Comparison of ENCODE assay signal across 7 mouse cellular contexts in the genomic region with DNA sequence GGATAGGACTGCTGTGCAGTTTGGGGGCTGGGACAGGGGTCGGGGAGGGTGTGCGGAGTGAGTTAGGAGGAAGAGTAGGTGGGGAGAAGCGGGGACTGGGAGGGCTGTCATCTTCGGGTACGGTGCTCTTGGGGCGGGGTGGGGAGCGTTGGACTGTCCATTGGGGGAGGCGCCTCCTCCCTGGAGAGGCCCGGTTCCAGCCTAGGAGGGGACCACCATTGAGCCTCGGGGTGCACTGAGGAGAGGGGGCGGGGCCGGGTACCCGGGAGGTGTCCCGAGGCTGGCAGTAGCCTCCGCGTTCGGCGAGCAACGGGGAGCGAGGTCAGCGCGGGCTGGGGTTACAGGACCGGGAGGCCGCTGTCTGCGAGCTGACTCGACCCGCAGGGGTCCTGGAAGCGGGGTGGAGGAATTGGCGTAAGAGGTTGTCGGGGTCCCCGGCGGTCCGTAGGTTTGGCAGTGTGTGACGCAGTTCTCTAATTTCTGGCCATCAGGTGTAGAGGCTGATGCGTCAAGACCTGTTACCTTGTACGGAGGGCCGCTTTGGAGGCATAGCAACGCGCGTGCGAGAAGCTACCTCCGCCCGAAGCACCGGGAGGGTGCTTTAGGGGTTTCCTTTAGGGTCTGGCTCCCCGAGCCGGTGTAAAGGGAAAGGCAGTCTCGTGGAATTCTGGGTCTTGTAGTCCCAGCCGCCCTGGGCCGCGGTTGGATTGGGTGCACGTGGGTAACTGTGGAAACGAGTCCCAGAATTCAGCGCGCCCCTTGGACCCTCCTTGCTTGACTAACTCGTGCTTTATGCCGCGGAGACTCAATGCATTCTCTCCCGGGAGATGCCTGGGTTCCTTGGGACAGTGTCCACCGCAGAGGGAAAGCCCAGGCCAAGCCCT. TPM values are rescaled to one million over a fixed set of nuclear protein-coding genes. Genes with fewer than 3 reads are reported as not detected.
DNase-seq lines count a peak whose midpoint lies in the region; ATAC-seq lines count a peak whose summit lies in the region.

No protein-coding gene starts in this region.

- H3K4me1 ChIP-seq in limb, embryonic 11.5 days (ENCODE audit: control insufficient read depth, insufficient read depth, low read length): 0 out of 2 replicates have a peak, but pooled peaks cover 2% of the 10 kb centered on the region
- H3K4me1 ChIP-seq in midbrain, embryonic 14.5 days (ENCODE audit: control insufficient read depth, insufficient read depth, low read length): peaks cover 11% of the 10 kb centered on the region

- ATAC-seq in limb, embryonic 11.5 days (ENCODE audit: insufficient number of reproducible peaks, low FRiP score, low TSS enrichment, low read depth): peak; percentile 56
- ATAC-seq in midbrain, embryonic 14.5 days (ENCODE audit: low FRiP score, low TSS enrichment): peak; percentile 73

- no peaks in the 10 kb centered on the region for H3K36me3 ChIP-seq in limb, embryonic 11.5 days (ENCODE audit: control insufficient read depth, insufficient read depth, low read length)
- no peaks in the 10 kb centered on the region for H3K36me3 ChIP-seq in midbrain, embryonic 14.5 days (ENCODE audit: control insufficient read depth, insufficient read depth, low read length)

- H3K9me3 ChIP-seq in limb, embryonic 11.5 days (ENCODE audit: control insufficient read depth, low read length): no peaks in the 10 kb centered on the region
- H3K9me3 ChIP-seq in midbrain, embryonic 14.5 days (ENCODE audit: control insufficient read depth, low read length): no peaks in the 10 kb centered on the region

- under 1% methylated on average over 59 of the region's 59 CpGs for WGBS in limb, embryonic 11.5 days
- under 1% methylated on average over 58 of the region's 59 CpGs for WGBS in midbrain, embryonic 14.5 days

- peak overlapping the region; percentile 77 for H3K9ac ChIP-seq in limb, embryonic 11.5 days (ENCODE audit: low read length)
- peak overlapping the region; percentile 73 for H3K9ac ChIP-seq in midbrain, embryonic 14.5 days (replicated peaks; ENCODE audit: low read length)

- no peaks in the 10 kb centered on the region for H3K27me3 ChIP-seq in limb, embryonic 11.5 days (ENCODE audit: control insufficient read depth, insufficient read depth, low read length)
- no peaks in the 10 kb centered on the region for H3K27me3 ChIP-seq in midbrain, embryonic 14.5 days (ENCODE audit: control insufficient read depth, insufficient read depth, low read length)

- H3K4me3 ChIP-seq in limb, embryonic 11.5 days (ENCODE audit: low read depth, low read length): peak overlapping the region; percentile 82
- H3K4me3 ChIP-seq in midbrain, embryonic 14.5 days (replicated peaks; ENCODE audit: low read depth, low read length): peak overlapping the region; percentile 78

- peak overlapping the region; percentile 78; the same call in 1 of the 2 replicates for H3K27ac ChIP-seq in limb, embryonic 11.5 days (replicated peaks; ENCODE audit: low read depth, low read length)
- H3K27ac ChIP-seq in midbrain, embryonic 14.5 days (replicated peaks; ENCODE audit: low read depth, low read length): peak overlapping the region; percentile 94

- peak overlapping the region; percentile 94 for H3K4me2 ChIP-seq in limb, embryonic 11.5 days (ENCODE audit: low read depth, severe bottlenecking)
- peak overlapping the region; percentile 84 for H3K4me2 ChIP-seq in midbrain, embryonic 14.5 days (ENCODE audit: low read length)

- DNase-seq in adrenal gland, adult 2 months: peak; percentile 93
- DNase-seq in embryo, embryonic 11 days: peak; percentile 97
- peak; percentile 99 for DNase-seq in heart, adult 11 months
- DNase-seq in kidney, adult 18-20 months: peak; percentile 90
- peak; percentile 93 for DNase-seq in limb, embryonic 11.5 days (ENCODE audit: low spot score)
- DNase-seq in midbrain, embryonic 14.5 days: peak; percentile 96
- DNase-seq in spleen, adult 18-20 months: peak; percentile 71 to 76

RNA-seq across cellular contexts. Expression of gene Dcun1d4, which starts 11.3 kb away (rescaled TPM):
- 10 to 100 TPM; 39.8 to 49.4 TPM for total RNA-seq in adrenal gland, adult 2 months (2021)
- 2.3 and 3.5 TPM in 2 replicates for polyA plus RNA-seq in adrenal gland, adult 2 months (2012; rRNA removed)
- polyA plus RNA-seq in limb, embryonic 11.5 days (2014; fragmentation: Nextera tagmentation; extraction: Ambion mirVana): 55.7 and 56.9 TPM in 2 replicates
- 41.7 and 62.2 TPM in 2 replicates for polyA plus RNA-seq in midbrain, embryonic 14.5 days (2014; fragmentation: Nextera tagmentation; extraction: Ambion mirVana)

Comparison
In these comparisons a context has a peak if more than half of its experiments do, and no peak if none do; other contexts are left out.
1. Peak in every context shown above with its lines: DNase-seq, ATAC-seq, H3K4me3 ChIP-seq and H3K27ac ChIP-seq.